Mouse (Mus musculus): ENCODE results near the gene Pkp4. TPM values are rescaled to one million over a fixed set of nuclear protein-coding genes. Genes with fewer than 3 reads are reported as not detected.

The Pkp4 gene
- polyA plus RNA-seq, 1 experiment from 2014 or later: 14.8 TPM

- 95% methylated on average over 6 of the region's 6 CpGs for WGBS
- ATAC-seq: no peak
- TF ChIP-seq CTCF (IDR thresholded peaks at IDR 0.05): no peak
- TF ChIP-seq EP300 (IDR thresholded peaks at IDR 0.05): no peak
- Histone ChIP-seq H3K27ac (ENCODE audit: low read length) (no peak overlapping the region), H3K4me1 (ENCODE audit: insufficient read depth, low read depth, low read length) (no peaks in the 10 kb centered on the region; the same call in 1 of the 2 replicates), H3K9me3 (ENCODE audit: low read length) (no peaks in the 10 kb centered on the region), H3K36me3 (ENCODE audit: insufficient read depth, low read length) (no peaks in the 10 kb centered on the region), H3K9ac (replicated peaks; ENCODE audit: low read depth) (no peak overlapping the region), H3K4me3 (ENCODE audit: low read depth, low read length) (no peak overlapping the region), H3K27me3 (replicated peaks; ENCODE audit: insufficient read depth, low read length) (no peaks in the 10 kb centered on the region), H3K4me2 (replicated peaks; ENCODE audit: low read depth, low read length) (no peak overlapping the region)
- DNase-seq (ENCODE audit: low spot score): no peak
These were observed 26.3 kb downstream of the Pkp4 start for GRCm38 (mm10) chr2:59186966-59187365.

- no peak overlapping the region for H3K4me2 ChIP-seq (replicated peaks; ENCODE audit: low read depth, low read length)
- no peaks in the 10 kb centered on the region for H3K9me3 ChIP-seq (ENCODE audit: low read length)
- H3K4me3 ChIP-seq (ENCODE audit: low read depth, low read length): no peak overlapping the region
- H3K27ac ChIP-seq (ENCODE audit: low read length): no peak overlapping the region
- ATAC-seq (no peak), DNase-seq (ENCODE audit: low spot score) (no peak)
- no peak overlapping the region for H3K9ac ChIP-seq (replicated peaks; ENCODE audit: low read depth)
- WGBS: 88% methylated on average over 8 of the region's 8 CpGs
- no peak for TF ChIP-seq EP300 (IDR thresholded peaks at IDR 0.05)
- no peak for TF ChIP-seq CTCF (IDR thresholded peaks at IDR 0.05)
- H3K4me1 ChIP-seq (ENCODE audit: insufficient read depth, low read depth, low read length): no peaks in the 10 kb centered on the region; the same call in 1 of the 2 replicates
- no peaks in the 10 kb centered on the region for H3K27me3 ChIP-seq (replicated peaks; ENCODE audit: insufficient read depth, low read length)
- H3K36me3 ChIP-seq (ENCODE audit: insufficient read depth, low read length): no peaks in the 10 kb centered on the region
These were observed 27.7 kb downstream of the Pkp4 start for GRCm38 (mm10) chr2:59188306-59188705.

- Histone ChIP-seq H3K9ac (replicated peaks; ENCODE audit: low read depth) (no peak overlapping the region), H3K4me3 (ENCODE audit: low read depth, low read length) (no peak overlapping the region), H3K9me3 (ENCODE audit: low read length) (no peaks in the 10 kb centered on the region), H3K4me2 (replicated peaks; ENCODE audit: low read depth, low read length) (no peak overlapping the region), H3K27ac (ENCODE audit: low read length) (no peak overlapping the region), H3K36me3 (ENCODE audit: insufficient read depth, low read length) (no peaks in the 10 kb centered on the region), H3K27me3 (replicated peaks; ENCODE audit: insufficient read depth, low read length) (no peaks in the 10 kb centered on the region), H3K4me1 (ENCODE audit: insufficient read depth, low read depth, low read length) (no peaks in the 10 kb centered on the region; the same call in 1 of the 2 replicates)
- TF ChIP-seq CTCF (IDR thresholded peaks at IDR 0.05): no peak
- no peak for TF ChIP-seq EP300 (IDR thresholded peaks at IDR 0.05)
- WGBS: 63% methylated on average over 5 of the region's 5 CpGs
- no peak for DNase-seq (ENCODE audit: low spot score)
- ATAC-seq: no peak
These were observed 29.1 kb downstream of the Pkp4 start for GRCm38 (mm10) chr2:59189661-59190185.

- Histone ChIP-seq H3K4me1 (ENCODE audit: insufficient read depth, low read depth, low read length) (no peaks in the 10 kb centered on the region; the same call in 1 of the 2 replicates), H3K9ac (replicated peaks; ENCODE audit: low read depth) (no peak overlapping the region), H3K4me2 (replicated peaks; ENCODE audit: low read depth, low read length) (no peak overlapping the region), H3K4me3 (ENCODE audit: low read depth, low read length) (no peak overlapping the region), H3K9me3 (ENCODE audit: low read length) (no peaks in the 10 kb centered on the region), H3K36me3 (ENCODE audit: insufficient read depth, low read length) (no peaks in the 10 kb centered on the region), H3K27me3 (replicated peaks; ENCODE audit: insufficient read depth, low read length) (no peaks in the 10 kb centered on the region), H3K27ac (ENCODE audit: low read length) (no peak overlapping the region)
- ATAC-seq (no peak), DNase-seq (ENCODE audit: low spot score) (no peak)
- no peak for TF ChIP-seq CTCF (IDR thresholded peaks at IDR 0.05)
- no peak for TF ChIP-seq EP300 (IDR thresholded peaks at IDR 0.05)
- WGBS: 85% methylated on average over 10 of the region's 10 CpGs
These were observed 29.5 kb downstream of the Pkp4 start for GRCm38 (mm10) chr2:59190186-59190585.

- no peak overlapping the region for H3K4me3 ChIP-seq (ENCODE audit: low read depth, low read length)
- H3K36me3 ChIP-seq (ENCODE audit: insufficient read depth, low read length): no peaks in the 10 kb centered on the region
- no peak for TF ChIP-seq CTCF (IDR thresholded peaks at IDR 0.05)
- TF ChIP-seq EP300 (IDR thresholded peaks at IDR 0.05): 0 out of 2 replicates have a peak, but pooled peaks have one; percentile 53
- WGBS: 34% methylated on average over 8 of the region's 8 CpGs
- H3K9me3 ChIP-seq (ENCODE audit: low read length): no peaks in the 10 kb centered on the region
- H3K4me1 ChIP-seq (ENCODE audit: insufficient read depth, low read depth, low read length): no peaks in the 10 kb centered on the region; the same call in 1 of the 2 replicates
- DNase-seq (ENCODE audit: low spot score): peak; percentile 78
- peak; percentile 88 for ATAC-seq
- H3K4me2 ChIP-seq (replicated peaks; ENCODE audit: low read depth, low read length): no peak overlapping the region
- H3K9ac ChIP-seq (replicated peaks; ENCODE audit: low read depth): no peak overlapping the region
- H3K27me3 ChIP-seq (replicated peaks; ENCODE audit: insufficient read depth, low read length): no peaks in the 10 kb centered on the region
- H3K27ac ChIP-seq (ENCODE audit: low read length): no peak overlapping the region
These were observed 30.8 kb downstream of the Pkp4 start for GRCm38 (mm10) chr2:59191466-59191865.

- no peak for DNase-seq (ENCODE audit: low spot score)
- no peak for ATAC-seq
- H3K9me3 ChIP-seq (ENCODE audit: low read length): no peaks in the 10 kb centered on the region
- H3K27me3 ChIP-seq (replicated peaks; ENCODE audit: insufficient read depth, low read length): no peaks in the 10 kb centered on the region
- no peak for TF ChIP-seq CTCF (IDR thresholded peaks at IDR 0.05)
- no peak for TF ChIP-seq EP300 (IDR thresholded peaks at IDR 0.05)
- 40% methylated on average over 5 of the region's 5 CpGs for WGBS
- no peak overlapping the region for H3K27ac ChIP-seq (ENCODE audit: low read length)
- no peak overlapping the region for H3K4me3 ChIP-seq (ENCODE audit: low read depth, low read length)
- no peak overlapping the region for H3K9ac ChIP-seq (replicated peaks; ENCODE audit: low read depth)
- H3K4me2 ChIP-seq (replicated peaks; ENCODE audit: low read depth, low read length): no peak overlapping the region
- no peaks in the 10 kb centered on the region; the same call in 1 of the 2 replicates for H3K4me1 ChIP-seq (ENCODE audit: insufficient read depth, low read depth, low read length)
- H3K36me3 ChIP-seq (ENCODE audit: insufficient read depth, low read length): no peaks in the 10 kb centered on the region
These were observed 32.5 kb downstream of the Pkp4 start for GRCm38 (mm10) chr2:59193117-59193516.
